Mouse (Mus musculus) heart, postnatal 0 days (tissue): ENCODE results near the gene Stard8.

Experiments
- CTCF ChIP-seq: IDR thresholded peaks from 2 replicates; pipeline ENCODE4 v1.5.1; 2016; ENCODE audit warnings: antibody characterized with exemption, control low read depth, low read depth
- EP300 ChIP-seq: IDR thresholded peaks from 2 replicates; pipeline ENCODE4 v1.6.1; 2016; ENCODE audit warnings: antibody characterized with exemption, low read depth

- TF ChIP-seq CTCF (no peak), EP300 (no peak)
Observed at GRCm38 (mm10) chrX:99019303-99019702, 16.3 kb downstream of the Stard8 start.
